ENCODE assay signal across 30 mouse cellular contexts in the genomic region with DNA sequence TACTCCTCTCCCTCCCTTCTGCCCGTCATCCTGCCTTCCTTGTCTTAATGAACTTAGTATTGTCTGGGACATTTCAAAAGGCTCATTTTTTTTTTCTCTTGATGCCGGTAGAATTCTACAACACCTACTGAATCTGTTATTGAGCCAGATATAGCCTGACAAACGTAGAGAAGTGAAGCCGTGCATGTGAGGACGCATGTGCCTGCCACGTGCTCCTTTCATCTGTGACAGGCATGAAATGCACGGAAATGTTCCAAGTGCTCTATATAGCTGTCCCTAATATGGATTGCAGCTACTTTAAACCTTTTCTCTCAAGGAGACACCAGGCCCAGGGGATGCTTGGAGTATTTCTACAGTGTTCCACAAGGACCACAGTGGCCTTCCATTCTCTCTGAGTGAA.
DNase-seq lines count a peak whose midpoint lies in the region; ATAC-seq lines count a peak whose summit lies in the region.
"Had no signal": no experiment of that assay in that cellular context is flagged by ENCODE, and none has a peak within 500 bp of the region (broad histone marks: within the 10 kb centered on the region; RNA-seq: fewer than 3 reads in every experiment).

No protein-coding gene starts in this region.

- no peaks in the 10 kb centered on the region for H3K27me3 ChIP-seq in liver, embryonic 12.5 days (replicated peaks)
- H3K27me3 ChIP-seq: embryonic facial prominence, embryonic 13.5 days; heart, embryonic 12.5 days; liver, embryonic 15.5 days; neural tube, embryonic 12.5 days; stomach, embryonic 15.5 days had no signal

- H3K4me3 ChIP-seq in liver, embryonic 12.5 days, result no peak overlapping the region
- H3K4me3 ChIP-seq: embryonic facial prominence, embryonic 13.5 days; erythroblast, embryonic 14.5 days; gastrocnemius, adult 2 months; heart, adult 2 months; heart, embryonic 12.5 days; hindbrain, embryonic 13.5 days; liver, embryonic 15.5 days; midbrain, embryonic 10.5 days; myocyte; neural tube, embryonic 12.5 days; stomach, embryonic 15.5 days had no signal

- peak; percentile 43 for DNase-seq in left cerebral cortex, adult 11 months (ENCODE audit: low spot score)
- DNase-seq in left cerebral cortex, postnatal 4 days, result no peak
- DNase-seq in frontal cortex, adult 2 months (ENCODE audit: extremely low spot score in 1 of 2, low spot score in 1 of 2), result peak; percentile 23 to 53
- peak; percentile 38 to 42 for DNase-seq in left cerebral cortex, postnatal 36 days (ENCODE audit: low spot score in 2 of 2)
- peak; percentile 29 for DNase-seq in right cerebral cortex, postnatal 4 days
- DNase-seq in gastrocnemius, postnatal 10 days, result no peak
- DNase-seq: adrenal gland, postnatal 36 days; cerebellum, adult 9-10 months; cerebellum, postnatal 36 days; gastrocnemius, adult 2 months; heart, adult 2 months; heart, postnatal 4 days; kidney, postnatal 14 days; layer of hippocampus, adult 9-11 months; liver; lung, embryonic 14.5 days; thymus, postnatal 36 days had no signal

- H3K4me2 ChIP-seq in liver, embryonic 12.5 days, result no peak overlapping the region
- H3K4me2 ChIP-seq: embryonic facial prominence, embryonic 13.5 days; heart, embryonic 12.5 days; hindbrain, embryonic 13.5 days; liver, embryonic 15.5 days; lung, embryonic 14.5 days; neural tube, embryonic 12.5 days; stomach, embryonic 15.5 days had no signal

- no peaks in the 10 kb centered on the region for H3K9me3 ChIP-seq in liver, embryonic 12.5 days (replicated peaks)
- H3K9me3 ChIP-seq: embryonic facial prominence, embryonic 13.5 days; heart, embryonic 12.5 days; hindbrain, embryonic 13.5 days; liver, embryonic 15.5 days; midbrain, embryonic 10.5 days; neural tube, embryonic 12.5 days; stomach, embryonic 15.5 days had no signal

- H3K36me3 ChIP-seq in liver, embryonic 12.5 days, result no peaks in the 10 kb centered on the region
- H3K36me3 ChIP-seq: embryonic facial prominence, embryonic 13.5 days; heart, embryonic 12.5 days; hindbrain, embryonic 13.5 days; liver, embryonic 15.5 days; midbrain, embryonic 10.5 days; neural tube, embryonic 12.5 days; stomach, embryonic 15.5 days had no signal

- intact Hi-C loops in left cerebral cortex, postnatal 4 days (cut with DNase I), result loop anchor here (10.0 kb wide), 1 partner anchor 108 kb away; a partner anchor contains a TSS
- intact Hi-C loops in left cerebral cortex, postnatal 36 days (cut with DNase I), result no loop called here

- no peaks in the 10 kb centered on the region for H3K4me1 ChIP-seq in liver, embryonic 12.5 days
- H3K4me1 ChIP-seq: liver, embryonic 15.5 days; midbrain, embryonic 10.5 days; neural tube, embryonic 12.5 days; stomach, embryonic 15.5 days had no signal

- H3K27ac ChIP-seq in liver, embryonic 12.5 days, result no peak overlapping the region
- H3K27ac ChIP-seq: embryonic facial prominence, embryonic 13.5 days; gastrocnemius, adult 2 months; heart, adult 2 months; hindbrain, embryonic 13.5 days; liver, embryonic 15.5 days; midbrain, embryonic 10.5 days; neural tube, embryonic 12.5 days; stomach, embryonic 15.5 days had no signal

- WGBS in liver, embryonic 12.5 days (ENCODE audit: insufficient replicate concordance), result 68% methylated on average over 7 of the region's 7 CpGs

- no peak for ATAC-seq in liver, embryonic 12.5 days
- ATAC-seq: CD4-positive, CD25-positive, alpha-beta regulatory T cell, adult 4 months; intestine, postnatal 0 days; midbrain, embryonic 16.5 days had no signal

- no peak overlapping the region for H3K9ac ChIP-seq in liver, embryonic 12.5 days
- H3K9ac ChIP-seq: embryonic facial prominence, embryonic 13.5 days; heart, embryonic 12.5 days; hindbrain, embryonic 13.5 days; liver, embryonic 15.5 days; lung, embryonic 14.5 days; neural tube, embryonic 12.5 days; stomach, embryonic 15.5 days had no signal

Comparison
In these comparisons a context has a peak if more than half of its experiments do, and no peak if none do; other contexts are left out.
1. DNase-seq: peak in left cerebral cortex, adult 11 months (single experiment), frontal cortex, adult 2 months (2 of 2), left cerebral cortex, postnatal 36 days (2 of 2) and right cerebral cortex, postnatal 4 days (single experiment); none in left cerebral cortex, postnatal 4 days (single experiment) and gastrocnemius, postnatal 10 days (single experiment).